Mouse (Mus musculus): ENCODE measurements at regions not wholly inside any gene's neighbourhood (a gene's known extent, or its start where the extent isn't known, plus 50 kb on each side); places are given as distances from the start of the nearest gene placed in this dataset.

- DNase-seq (ENCODE audit: low spot score), result no peak
- ATAC-seq (replicated peaks; ENCODE audit: low FRiP score), result no peak
- Histone ChIP-seq H3K9ac (ENCODE audit: low read length) (no peak overlapping the region), H3K9me3 (ENCODE audit: control insufficient read depth, low read length) (no peaks in the 10 kb centered on the region), H3K27me3 (ENCODE audit: control insufficient read depth, insufficient read depth, low read length) (no peaks in the 10 kb centered on the region), H3K4me2 (ENCODE audit: low read depth, low read length, severe bottlenecking) (no peak overlapping the region), H3K4me1 (replicated peaks; ENCODE audit: control insufficient read depth, insufficient read depth, low read length) (no peaks in the 10 kb centered on the region), H3K27ac (ENCODE audit: low read depth, low read length) (no peak overlapping the region), H3K36me3 (ENCODE audit: control insufficient read depth, insufficient read depth, low read length) (no peaks in the 10 kb centered on the region), H3K4me3 (ENCODE audit: low read depth, low read length) (no peak overlapping the region)
- WGBS, result 66% methylated on average over 9 of the region's 9 CpGs
These were observed 119.6 kb upstream of the Arglu1 start for GRCm38 (mm10) chr8:8809835-8810439.

GRCm38 (mm10) chr8:8809349-8809748 lies 119.0 kb upstream of the Arglu1 start:
- no peaks in the 10 kb centered on the region for H3K4me1 ChIP-seq (replicated peaks; ENCODE audit: control insufficient read depth, insufficient read depth, low read length)
- no peak overlapping the region for H3K4me3 ChIP-seq (ENCODE audit: low read depth, low read length)
- 92% methylated on average over 8 of the region's 8 CpGs for WGBS
- no peak overlapping the region for H3K27ac ChIP-seq (ENCODE audit: low read depth, low read length)
- no peaks in the 10 kb centered on the region for H3K36me3 ChIP-seq (ENCODE audit: control insufficient read depth, insufficient read depth, low read length)
- no peak overlapping the region for H3K4me2 ChIP-seq (ENCODE audit: low read depth, low read length, severe bottlenecking)
- H3K27me3 ChIP-seq (ENCODE audit: control insufficient read depth, insufficient read depth, low read length), result no peaks in the 10 kb centered on the region
- H3K9me3 ChIP-seq (ENCODE audit: control insufficient read depth, low read length), result no peaks in the 10 kb centered on the region
- ATAC-seq (replicated peaks; ENCODE audit: low FRiP score), result no peak
- H3K9ac ChIP-seq (ENCODE audit: low read length), result no peak overlapping the region
- DNase-seq (ENCODE audit: low spot score), result no peak

GRCm38 (mm10) chr8:8802761-8803340 lies 112.5 kb upstream of the Arglu1 start:
- ATAC-seq (replicated peaks; ENCODE audit: low FRiP score), result no peak
- no peak for DNase-seq (ENCODE audit: low spot score)

GRCm38 (mm10) chr8:8802317-8802716 lies 112.0 kb upstream of the Arglu1 start:
- Histone ChIP-seq H3K27me3 (ENCODE audit: control insufficient read depth, insufficient read depth, low read length) (no peaks in the 10 kb centered on the region), H3K4me3 (ENCODE audit: low read depth, low read length) (no peak overlapping the region), H3K4me1 (replicated peaks; ENCODE audit: control insufficient read depth, insufficient read depth, low read length) (peaks cover 2% of the 10 kb centered on the region; the same call in 1 of the 2 replicates), H3K27ac (ENCODE audit: low read depth, low read length) (no peak overlapping the region), H3K9me3 (ENCODE audit: control insufficient read depth, low read length) (no peaks in the 10 kb centered on the region), H3K36me3 (ENCODE audit: control insufficient read depth, insufficient read depth, low read length) (no peaks in the 10 kb centered on the region), H3K4me2 (ENCODE audit: low read depth, low read length, severe bottlenecking) (no peak overlapping the region), H3K9ac (ENCODE audit: low read length) (no peak overlapping the region)
- DNase-seq (ENCODE audit: low spot score), result no peak
- no peak for ATAC-seq (replicated peaks; ENCODE audit: low FRiP score)
- WGBS, result 50% methylated on average over 5 of the region's 5 CpGs

More at GRCm38 (mm10) chr8:8802761-8803340, 112.5 kb upstream of the Arglu1 start:
- Histone ChIP-seq H3K27me3 (ENCODE audit: control insufficient read depth, insufficient read depth, low read length) (no peaks in the 10 kb centered on the region), H3K27ac (ENCODE audit: low read depth, low read length) (no peak overlapping the region), H3K9ac (ENCODE audit: low read length) (no peak overlapping the region), H3K36me3 (ENCODE audit: control insufficient read depth, insufficient read depth, low read length) (no peaks in the 10 kb centered on the region), H3K4me2 (ENCODE audit: low read depth, low read length, severe bottlenecking) (no peak overlapping the region), H3K9me3 (ENCODE audit: control insufficient read depth, low read length) (no peaks in the 10 kb centered on the region), H3K4me3 (ENCODE audit: low read depth, low read length) (no peak overlapping the region), H3K4me1 (replicated peaks; ENCODE audit: control insufficient read depth, insufficient read depth, low read length) (peaks cover 2% of the 10 kb centered on the region; the same call in 1 of the 2 replicates)
- 76% methylated on average over 6 of the region's 6 CpGs for WGBS

- no peak overlapping the region for H3K4me2 ChIP-seq (ENCODE audit: low read depth, low read length, severe bottlenecking)
- H3K27ac ChIP-seq (ENCODE audit: low read depth, low read length), result no peak overlapping the region
- peaks cover 2% of the 10 kb centered on the region; the same call in 1 of the 2 replicates for H3K4me1 ChIP-seq (replicated peaks; ENCODE audit: control insufficient read depth, insufficient read depth, low read length)
- H3K9me3 ChIP-seq (ENCODE audit: control insufficient read depth, low read length), result no peaks in the 10 kb centered on the region
- DNase-seq (ENCODE audit: low spot score) (no peak), ATAC-seq (replicated peaks; ENCODE audit: low FRiP score) (no peak)
- 68% methylated on average over 5 of the region's 5 CpGs for WGBS
- H3K27me3 ChIP-seq (ENCODE audit: control insufficient read depth, insufficient read depth, low read length), result no peaks in the 10 kb centered on the region
- H3K36me3 ChIP-seq (ENCODE audit: control insufficient read depth, insufficient read depth, low read length), result no peaks in the 10 kb centered on the region
- no peak overlapping the region for H3K9ac ChIP-seq (ENCODE audit: low read length)
- H3K4me3 ChIP-seq (ENCODE audit: low read depth, low read length), result no peak overlapping the region
These were observed 111.3 kb upstream of the Arglu1 start for GRCm38 (mm10) chr8:8801578-8801977.

GRCm38 (mm10) chr8:8797521-8797920 lies 107.2 kb upstream of the Arglu1 start:
- no peaks in the 10 kb centered on the region for H3K36me3 ChIP-seq (ENCODE audit: control insufficient read depth, insufficient read depth, low read length)
- DNase-seq (ENCODE audit: low spot score) (no peak), ATAC-seq (replicated peaks; ENCODE audit: low FRiP score) (no peak)
- no peak overlapping the region for H3K4me3 ChIP-seq (ENCODE audit: low read depth, low read length)
- H3K4me1 ChIP-seq (replicated peaks; ENCODE audit: control insufficient read depth, insufficient read depth, low read length), result peaks cover 2% of the 10 kb centered on the region; the same call in 1 of the 2 replicates
- H3K4me2 ChIP-seq (ENCODE audit: low read depth, low read length, severe bottlenecking), result no peak overlapping the region
- no peaks in the 10 kb centered on the region for H3K9me3 ChIP-seq (ENCODE audit: control insufficient read depth, low read length)
- no peaks in the 10 kb centered on the region for H3K27me3 ChIP-seq (ENCODE audit: control insufficient read depth, insufficient read depth, low read length)
- no peak overlapping the region for H3K27ac ChIP-seq (ENCODE audit: low read depth, low read length)
- H3K9ac ChIP-seq (ENCODE audit: low read length), result no peak overlapping the region
- WGBS, result 60% methylated on average over 3 of the region's 3 CpGs

GRCm38 (mm10) chr8:8796951-8797350 lies 106.6 kb upstream of the Arglu1 start:
- no peak overlapping the region for H3K4me3 ChIP-seq (ENCODE audit: low read depth, low read length)
- no peak overlapping the region for H3K4me2 ChIP-seq (ENCODE audit: low read depth, low read length, severe bottlenecking)
- DNase-seq (ENCODE audit: low spot score) (no peak), ATAC-seq (replicated peaks; ENCODE audit: low FRiP score) (no peak)
- H3K27me3 ChIP-seq (ENCODE audit: control insufficient read depth, insufficient read depth, low read length), result no peaks in the 10 kb centered on the region
- no peak overlapping the region for H3K9ac ChIP-seq (ENCODE audit: low read length)
- H3K4me1 ChIP-seq (replicated peaks; ENCODE audit: control insufficient read depth, insufficient read depth, low read length), result no peaks in the 10 kb centered on the region
- no peak overlapping the region for H3K27ac ChIP-seq (ENCODE audit: low read depth, low read length)
- no peaks in the 10 kb centered on the region for H3K9me3 ChIP-seq (ENCODE audit: control insufficient read depth, low read length)
- H3K36me3 ChIP-seq (ENCODE audit: control insufficient read depth, insufficient read depth, low read length), result no peaks in the 10 kb centered on the region
- 45% methylated on average over 9 of the region's 9 CpGs for WGBS

GRCm38 (mm10) chr8:8794711-8795110 lies 104.4 kb upstream of the Arglu1 start:
- no peak overlapping the region for H3K27ac ChIP-seq (ENCODE audit: low read depth, low read length)
- no peaks in the 10 kb centered on the region for H3K4me1 ChIP-seq (replicated peaks; ENCODE audit: control insufficient read depth, insufficient read depth, low read length)
- H3K27me3 ChIP-seq (ENCODE audit: control insufficient read depth, insufficient read depth, low read length), result no peaks in the 10 kb centered on the region
- no peaks in the 10 kb centered on the region for H3K36me3 ChIP-seq (ENCODE audit: control insufficient read depth, insufficient read depth, low read length)
- WGBS, result 75% methylated on average over 6 of the region's 6 CpGs
- no peak overlapping the region for H3K4me3 ChIP-seq (ENCODE audit: low read depth, low read length)
- no peaks in the 10 kb centered on the region for H3K9me3 ChIP-seq (ENCODE audit: control insufficient read depth, low read length)
- no peak overlapping the region for H3K4me2 ChIP-seq (ENCODE audit: low read depth, low read length, severe bottlenecking)
- ATAC-seq (replicated peaks; ENCODE audit: low FRiP score), result no peak
- DNase-seq (ENCODE audit: low spot score), result no peak
- H3K9ac ChIP-seq (ENCODE audit: low read length), result no peak overlapping the region

- H3K4me1 ChIP-seq (replicated peaks; ENCODE audit: control insufficient read depth, insufficient read depth, low read length), result no peaks in the 10 kb centered on the region
- 56% methylated on average over 15 of the region's 15 CpGs for WGBS
- no peaks in the 10 kb centered on the region for H3K27me3 ChIP-seq (ENCODE audit: control insufficient read depth, insufficient read depth, low read length)
- no peaks in the 10 kb centered on the region for H3K9me3 ChIP-seq (ENCODE audit: control insufficient read depth, low read length)
- H3K9ac ChIP-seq (ENCODE audit: low read length), result no peak overlapping the region
- H3K36me3 ChIP-seq (ENCODE audit: control insufficient read depth, insufficient read depth, low read length), result no peaks in the 10 kb centered on the region
- DNase-seq (ENCODE audit: low spot score) (no peak), ATAC-seq (replicated peaks; ENCODE audit: low FRiP score) (peak; percentile 44; the same call in 1 of the 2 replicates)
- no peak overlapping the region for H3K27ac ChIP-seq (ENCODE audit: low read depth, low read length)
- no peak overlapping the region for H3K4me3 ChIP-seq (ENCODE audit: low read depth, low read length)
- no peak overlapping the region for H3K4me2 ChIP-seq (ENCODE audit: low read depth, low read length, severe bottlenecking)
These were observed 89.6 kb upstream of the Arglu1 start for GRCm38 (mm10) chr8:8779931-8780330.
